Mouse (Mus musculus): ENCODE data around the gene Olfr749.

DNA sequence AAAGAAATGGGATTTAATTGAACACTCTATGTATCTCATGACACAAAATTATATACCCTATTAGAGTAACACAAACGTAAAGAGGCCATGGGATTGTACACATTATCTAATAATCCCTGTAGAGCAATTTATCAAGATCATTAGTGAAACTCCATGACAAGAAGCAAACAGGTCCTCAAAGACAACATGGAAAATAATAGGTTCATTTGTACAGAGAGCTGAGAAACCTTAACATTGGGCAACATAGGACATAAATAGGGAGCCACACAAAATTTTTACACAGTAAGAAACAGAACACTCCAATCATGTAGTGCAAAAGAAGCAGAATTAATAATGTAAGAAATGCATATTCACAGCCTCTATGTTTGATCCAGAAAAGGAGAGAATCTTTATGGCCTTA, 37.8 kb downstream of the Olfr749 start, which contains the start of gene Olfr748:
- TF ChIP-seq POLR2A (IDR thresholded peaks at IDR 0.05; ENCODE audit: control insufficient read depth, low read depth, low read length) (no peak), CTCF (IDR thresholded peaks at IDR 0.05; ENCODE audit: control insufficient read depth, insufficient read depth, insufficient replicate concordance, low read depth, low read length) (no peak)

All from testis, adult 2 months (tissue).